Mouse (Mus musculus) testis, adult 2 months (tissue): ENCODE results near the gene Tyw1.

Source experiments
- CTCF ChIP-seq: fragments of 200-500 bp; IDR thresholded peaks from 2 replicates; pipeline ENCODE4 v1.5.1; 2012; ENCODE audit warnings: low read depth, mild to moderate bottlenecking, inconsistent platforms, low read length, moderate library complexity; ENCODE audit not compliant: control insufficient read depth, insufficient read depth, insufficient replicate concordance
- POLR2A ChIP-seq: fragments of 200-500 bp; IDR thresholded peaks from 2 replicates; pipeline ENCODE4 v1.6.1; 2012; ENCODE audit warnings: low read depth, mild to moderate bottlenecking, inconsistent platforms, low read length, moderate library complexity; ENCODE audit not compliant: control insufficient read depth

- TF ChIP-seq CTCF (no peak), POLR2A (no peak)
Measured at GRCm38 (mm10) chr5:130293941-130294340, 38.5 kb downstream of the Tyw1 start.
